Mouse (Mus musculus): ENCODE data around the gene Cacng7.

DNA sequence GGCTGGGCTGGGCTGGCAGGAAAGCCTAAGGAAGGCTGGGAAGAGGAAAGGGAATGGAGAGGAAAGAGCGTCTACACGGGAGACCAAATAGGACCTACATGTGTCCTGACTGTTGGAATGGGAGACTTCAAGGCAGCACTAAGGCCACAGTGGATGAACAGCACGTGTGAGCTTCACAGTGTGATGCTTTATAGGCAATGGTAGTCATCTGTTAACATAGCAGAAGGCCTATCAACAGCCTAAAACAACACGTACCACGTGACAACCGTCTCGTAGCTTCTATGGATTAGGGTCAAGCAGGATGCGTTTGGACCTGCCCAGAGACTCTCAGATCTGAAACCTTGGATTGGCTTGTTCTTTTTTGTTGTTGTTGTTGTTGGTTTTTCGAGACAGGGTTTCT, 49.4 kb downstream of the Cacng7 start:
- no peak for TF ChIP-seq POLR2A (IDR thresholded peaks at IDR 0.05; ENCODE audit: insufficient read length, low read depth)
- TF ChIP-seq CEBPB (IDR thresholded peaks at IDR 0.05; ENCODE audit: insufficient read depth, poor library complexity, severe bottlenecking): no peak
- TF ChIP-seq USF1 (IDR thresholded peaks at IDR 0.05; ENCODE audit: low read depth): no peak
- no peak for TF ChIP-seq E2F4 (IDR thresholded peaks at IDR 0.05; ENCODE audit: insufficient read depth)
- no peak for TF ChIP-seq TCF12 (IDR thresholded peaks at IDR 0.05; ENCODE audit: insufficient read depth, poor library complexity, severe bottlenecking)
- no peak for TF ChIP-seq POLR2AphosphoS2 (IDR thresholded peaks at IDR 0.05; ENCODE audit: insufficient read length, low read depth)
- TF ChIP-seq MAX (IDR thresholded peaks at IDR 0.05; ENCODE audit: low read depth): no peak
- TF ChIP-seq SRF (IDR thresholded peaks at IDR 0.05; ENCODE audit: control insufficient read depth, insufficient read length, low read depth): no peak
- TF ChIP-seq MYOD1 (IDR thresholded peaks at IDR 0.05; ENCODE audit: control insufficient read depth in 1 of 3, insufficient read length in 2 of 3, low read depth in 2 of 3): no peak
